Mouse (Mus musculus) lung, adult 2 months (tissue): ENCODE measurements around the gene Tenm4.

Experiments
- CTCF ChIP-seq: fragments of 200-500 bp; IDR thresholded peaks from 2 replicates; pipeline ENCODE4 v1.5.1; 2011; ENCODE audit warnings: mild to moderate bottlenecking, low read length, control low read depth; ENCODE audit not compliant: insufficient read depth
- POLR2A ChIP-seq: fragments of 200-500 bp; IDR thresholded peaks from 2 replicates; pipeline ENCODE4 v1.6.1; 2011; ENCODE audit warnings: low read depth, mild to moderate bottlenecking, control low read depth, low read length, borderline replicate concordance; ENCODE audit errors: extremely low read depth

GRCm38 (mm10) chr7:96479139-96479538 is 308.1 kb downstream of the Tenm4 start:
- TF ChIP-seq CTCF: no peak
- no peak for TF ChIP-seq POLR2A
